Mouse (Mus musculus): ENCODE measurements at regions not wholly inside any gene's neighbourhood (a gene's known extent, or its start where the extent isn't known, plus 50 kb on each side); places are given as distances from the start of the nearest gene placed in this dataset.

DNA sequence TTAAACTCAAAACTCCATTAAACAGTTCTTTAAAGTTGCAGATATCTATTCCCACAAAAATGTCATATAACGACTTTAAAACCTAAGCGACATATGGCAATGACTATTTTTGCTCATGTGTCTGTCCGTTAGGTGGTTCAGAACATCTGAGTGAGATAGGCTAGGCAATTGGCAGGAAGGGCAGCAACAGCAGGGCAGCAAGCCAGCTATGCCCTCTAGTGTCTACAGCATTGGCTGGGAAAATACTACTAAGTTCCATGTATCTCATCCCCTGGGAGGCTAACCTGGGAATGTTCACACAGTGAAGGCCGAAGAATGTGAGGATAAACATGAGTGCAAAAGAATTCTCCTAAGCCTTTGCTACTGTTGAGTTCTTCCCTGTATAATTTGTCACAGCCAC is 410.0 kb upstream of the Pkn2 start:
- TF ChIP-seq CTCF (IDR thresholded peaks at IDR 0.05) (0 out of 2 replicates have a peak, but pooled peaks have one; percentile 6), EP300 (IDR thresholded peaks at IDR 0.05) (no peak)

All from lung, postnatal 0 days (tissue).